Mouse (Mus musculus) ES-Bruce4 (cell line): ENCODE data around the gene Rab35.

Experiments
- CTCF ChIP-seq: IDR thresholded peaks from one replicate; pipeline ENCODE4 v1.8.1; 2011; ENCODE audit warnings: low read depth, low read length
- POLR2A ChIP-seq: IDR thresholded peaks from one replicate; pipeline ENCODE4 v1.8.1; 2011; ENCODE audit warnings: low read length; ENCODE audit not compliant: insufficient read depth

DNA sequence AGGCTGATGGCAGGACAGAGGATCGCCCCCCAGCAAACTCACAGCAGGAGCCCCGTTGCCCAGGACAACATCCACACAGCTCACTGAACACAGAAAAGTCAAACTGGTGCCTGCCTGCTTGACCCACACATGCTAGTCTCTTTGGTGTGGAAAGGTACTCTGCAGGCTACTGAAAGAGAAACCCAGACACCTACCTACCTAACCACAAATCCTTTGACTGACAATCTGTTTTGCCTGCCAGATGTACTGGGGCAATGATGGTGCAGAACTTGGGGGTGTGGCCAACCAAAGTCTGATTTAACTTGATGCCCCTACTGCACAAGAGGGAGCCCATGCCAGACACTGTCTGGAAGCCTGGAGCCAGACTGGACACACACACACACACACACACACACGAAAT lies 61.6 kb downstream of the Rab35 start:
- no peak for TF ChIP-seq POLR2A
- no peak for TF ChIP-seq CTCF
